Mouse (Mus musculus): Measurements from ENCODE around the gene Matn3.

DNA sequence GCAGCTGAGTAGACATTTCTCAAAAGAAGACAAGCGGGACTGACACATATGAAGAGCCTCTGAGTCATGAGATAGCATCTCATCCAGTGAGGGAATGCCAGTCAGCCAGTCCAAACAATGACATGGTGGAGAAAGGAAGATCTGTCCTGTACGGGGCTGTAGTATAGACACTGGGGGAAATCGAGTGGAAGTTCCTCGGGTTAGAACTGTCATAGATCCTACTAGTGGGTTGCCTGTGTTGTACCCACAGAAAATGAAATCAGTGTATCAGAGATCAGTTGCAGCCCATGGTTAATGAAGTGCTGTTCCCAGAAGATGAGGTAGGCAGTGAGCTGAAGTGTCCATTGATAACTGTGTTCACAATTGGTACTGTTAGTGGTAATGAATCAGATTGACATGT is 19.0 kb upstream of the Matn3 start:
- TF ChIP-seq CTCF (IDR thresholded peaks at IDR 0.05; ENCODE audit: borderline replicate concordance, control insufficient read depth, extremely low read depth, insufficient read depth, low read length, poor library complexity) (no peak), POLR2A (IDR thresholded peaks at IDR 0.05; ENCODE audit: control insufficient read depth, extremely low read depth, insufficient read depth, low read length, poor library complexity) (no peak)

Measured in thymus, adult 2 months (tissue).